Mouse (Mus musculus) megakaryocyte, embryonic 14.5 days (primary cell): ENCODE data around the gene Fubp1. TPM values are rescaled to one million over a fixed set of nuclear protein-coding genes. Genes with fewer than 3 reads are reported as not detected.

Experiments
- H3K27me3 ChIP-seq: replicated peaks from 2 replicates; pipeline ENCODE3; 2012; ENCODE audit warnings: inconsistent platforms
- H3K36me3 ChIP-seq: replicated peaks from 2 replicates; pipeline ENCODE3; 2012; ENCODE audit warnings: low read length, inconsistent platforms, mixed read lengths
- H3K4me1 ChIP-seq: 2 replicates; pipeline ENCODE4 v1.6.1; 2012; ENCODE audit warnings: inconsistent platforms
- H3K4me3 ChIP-seq: replicated peaks from 2 replicates; pipeline ENCODE3; 2012; ENCODE audit warnings: moderate library complexity, mild to moderate bottlenecking, inconsistent platforms
- H3K9me3 ChIP-seq: 2 replicates; pipeline ENCODE4 v1.6.1; 2012; ENCODE audit warnings: inconsistent platforms
- FLI1 ChIP-seq: IDR thresholded peaks from 2 replicates; pipeline ENCODE4 v1.6.1; 2012; ENCODE audit warnings: low read length, inconsistent platforms, mixed read lengths
- GATA1 ChIP-seq: IDR thresholded peaks from 3 replicates; pipeline ENCODE4 v1.6.1; 2012; ENCODE audit warnings: mixed read lengths, low read length, inconsistent platforms, borderline replicate concordance
- polyA plus RNA-seq: library from polyadenylated mRNA; stranded (reverse); fragments of >175 nt; gene quantifications from 2 replicates; pipeline ENCODE4 v1.2.3, GENCODE M21; 2012; ENCODE audit warnings: low replicate concordance; ENCODE audit not compliant: insufficient read depth

Gene Fubp1
- polyA plus RNA-seq, 1 experiment = 205 TPM

DNA sequence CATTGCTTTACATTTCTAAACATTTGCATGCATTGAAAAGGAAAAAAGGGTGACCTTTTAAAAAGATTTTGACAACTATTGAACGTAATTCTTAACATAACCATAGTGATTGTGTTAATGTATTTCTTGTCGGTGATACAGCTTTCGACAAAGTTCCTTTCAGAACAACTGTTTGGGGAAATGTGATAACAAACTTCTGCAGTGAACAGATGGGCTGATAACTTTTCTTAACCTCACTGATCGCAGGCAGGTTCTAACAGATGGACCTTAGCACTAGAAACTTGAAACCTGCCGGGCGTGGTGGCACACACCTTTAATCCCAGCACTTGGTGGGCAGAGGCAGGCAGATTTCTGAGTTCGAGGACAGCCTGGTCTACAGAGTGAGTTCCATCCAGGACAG lies 18.6 kb downstream of the Fubp1 start:
- TF ChIP-seq GATA1 (no peak), FLI1 (no peak)
- Histone ChIP-seq H3K36me3 (peaks cover 98% of the 10 kb centered on the region), H3K4me3 (no peak overlapping the region), H3K27me3 (no peaks in the 10 kb centered on the region), H3K9me3 (no peaks in the 10 kb centered on the region), H3K4me1 (peaks cover 9% of the 10 kb centered on the region; the same call in 1 of the 2 replicates)

DNA sequence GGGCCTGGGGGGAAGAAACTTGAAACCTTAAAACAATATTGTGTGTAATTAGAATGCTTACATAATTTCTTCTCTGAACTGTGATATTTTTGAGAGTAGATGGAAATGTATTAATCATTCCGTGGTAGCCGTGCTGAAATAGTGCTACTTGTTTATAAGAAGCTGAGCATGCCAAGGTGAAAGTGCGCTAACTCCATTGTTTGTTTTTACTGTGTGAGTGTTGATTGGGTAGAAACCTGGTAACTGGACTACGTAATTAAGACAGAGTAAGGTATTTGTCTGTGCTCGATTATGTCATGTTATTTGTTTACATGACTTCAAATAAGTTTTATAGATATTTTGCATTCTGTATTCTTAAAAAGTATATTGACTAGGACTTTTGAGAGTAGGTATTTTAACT lies 19.0 kb downstream of the Fubp1 start:
- no peak for TF ChIP-seq GATA1
- TF ChIP-seq FLI1 = no peak

DNA sequence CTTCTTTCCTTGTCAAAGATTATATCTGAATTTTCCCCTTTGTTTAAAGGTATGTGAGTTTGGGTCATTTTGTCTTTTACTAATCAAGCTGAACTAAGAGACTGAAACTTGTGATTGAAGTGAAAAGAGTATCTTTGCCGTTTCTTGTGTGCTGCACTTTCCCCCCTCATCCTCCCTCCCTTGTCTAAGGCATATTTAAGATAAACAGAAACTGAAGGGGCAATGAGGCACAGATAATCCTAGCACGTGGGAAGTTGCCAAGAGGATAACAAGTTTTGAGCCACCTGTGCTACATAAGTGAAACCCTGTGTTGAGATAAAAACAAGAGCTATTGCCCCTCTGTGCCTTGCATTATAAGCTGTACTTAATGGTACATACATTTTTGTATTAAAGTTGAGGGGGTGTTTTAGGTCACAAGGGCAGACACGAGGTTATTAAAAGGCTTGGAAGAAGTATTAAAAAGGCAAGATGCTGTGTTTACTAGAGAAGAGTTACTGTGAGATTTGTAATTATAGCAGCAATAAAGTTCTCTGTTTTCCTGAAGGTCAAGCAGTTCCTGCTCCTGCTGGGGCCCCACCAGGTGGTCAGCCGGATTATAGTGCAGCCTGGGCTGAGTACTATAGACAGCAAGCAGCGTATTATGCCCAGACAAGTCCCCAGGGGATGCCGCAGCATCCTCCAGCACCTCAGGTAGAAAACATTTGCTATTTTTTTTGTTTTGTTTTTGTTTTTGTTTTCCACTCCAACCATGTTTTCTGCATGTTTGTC lies 21.3 kb downstream of the Fubp1 start:
- Histone ChIP-seq H3K27me3 (no peaks in the 10 kb centered on the region), H3K4me1 (peaks cover 9% of the 10 kb centered on the region; the same call in 1 of the 2 replicates), H3K9me3 (no peaks in the 10 kb centered on the region), H3K36me3 (peaks cover 98% of the 10 kb centered on the region), H3K4me3 (no peak overlapping the region)
- TF ChIP-seq FLI1 (no peak), GATA1 (no peak)

More for the DNA sequence above, 19.0 kb downstream of the Fubp1 start:
- Histone ChIP-seq H3K4me1 (peaks cover 9% of the 10 kb centered on the region; the same call in 1 of the 2 replicates), H3K4me3 (no peak overlapping the region), H3K9me3 (no peaks in the 10 kb centered on the region), H3K36me3 (peaks cover 98% of the 10 kb centered on the region), H3K27me3 (no peaks in the 10 kb centered on the region)

DNA sequence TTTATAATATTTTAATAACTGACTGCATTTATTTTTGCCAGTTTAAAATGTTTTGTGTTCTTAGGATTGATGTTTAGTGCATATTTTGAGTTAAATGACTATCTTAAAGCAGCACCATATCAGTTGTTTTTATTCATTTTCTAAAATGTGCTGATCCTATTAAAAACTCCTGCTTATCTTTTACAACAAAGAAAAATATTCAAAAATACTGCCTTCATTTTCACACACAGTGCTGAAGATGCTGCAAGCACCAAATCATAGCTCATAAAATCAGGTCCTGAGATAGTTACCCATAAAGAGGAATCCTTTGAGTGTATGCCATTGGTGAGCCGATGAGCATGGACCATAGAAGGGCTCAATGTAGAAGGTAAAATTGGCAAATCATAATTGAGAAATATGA lies 25.0 kb downstream of the Fubp1 start:
- Histone ChIP-seq H3K27me3 (no peaks in the 10 kb centered on the region), H3K36me3 (peaks cover 90% of the 10 kb centered on the region), H3K4me1 (peaks cover 21% of the 10 kb centered on the region; the same call in 1 of the 2 replicates), H3K4me3 (no peak overlapping the region), H3K9me3 (no peaks in the 10 kb centered on the region)
- TF ChIP-seq FLI1 = no peak
- no peak for TF ChIP-seq GATA1

DNA sequence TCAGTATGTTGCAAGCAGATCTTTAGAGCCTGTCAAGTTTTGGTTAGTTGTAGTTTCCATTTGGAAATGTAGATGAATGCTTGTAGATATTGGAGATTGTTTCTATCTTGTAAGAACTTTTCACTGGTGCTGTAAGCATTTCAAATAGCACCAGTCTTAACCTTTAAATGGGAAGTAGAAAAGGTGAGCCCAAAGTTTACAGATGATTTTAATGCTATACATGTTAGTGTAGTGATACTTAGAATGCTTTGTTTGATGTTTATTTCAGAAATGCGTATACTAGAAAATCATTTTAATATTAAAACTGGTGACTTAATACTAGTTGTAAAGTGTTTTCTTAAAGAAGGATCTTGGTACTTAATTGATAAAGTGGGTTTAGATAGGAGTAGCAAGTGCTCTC lies 25.6 kb downstream of the Fubp1 start:
- Histone ChIP-seq H3K27me3 (no peaks in the 10 kb centered on the region), H3K4me3 (no peak overlapping the region), H3K36me3 (peaks cover 92% of the 10 kb centered on the region), H3K4me1 (peaks cover 21% of the 10 kb centered on the region; the same call in 1 of the 2 replicates), H3K9me3 (no peaks in the 10 kb centered on the region)
- TF ChIP-seq FLI1 (no peak), GATA1 (no peak)

DNA sequence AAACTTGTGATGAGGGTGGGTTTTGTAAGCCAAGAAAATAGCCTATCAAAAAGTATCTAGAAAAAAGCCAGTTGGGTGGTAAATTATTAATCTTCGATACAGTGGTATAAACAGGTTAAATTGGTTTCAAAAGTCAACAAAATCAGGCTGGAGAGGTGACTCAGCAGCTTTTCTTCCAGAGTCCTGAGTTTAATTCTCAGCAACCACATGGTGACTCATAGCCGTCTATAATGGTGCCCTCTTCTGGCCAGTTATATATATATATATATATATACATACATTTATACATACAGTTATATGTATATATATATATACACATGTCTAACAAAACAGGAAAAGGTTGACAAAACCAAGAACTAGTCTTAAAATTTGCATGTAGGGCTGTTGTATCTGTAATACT lies 28.6 kb downstream of the Fubp1 start:
- no peak overlapping the region for H3K4me3 ChIP-seq
- peaks cover 31% of the 10 kb centered on the region for H3K4me1 ChIP-seq
- no peaks in the 10 kb centered on the region for H3K9me3 ChIP-seq
- no peaks in the 10 kb centered on the region for H3K27me3 ChIP-seq
- TF ChIP-seq FLI1 = no peak
- no peak for TF ChIP-seq GATA1
- peaks cover 71% of the 10 kb centered on the region for H3K36me3 ChIP-seq

DNA sequence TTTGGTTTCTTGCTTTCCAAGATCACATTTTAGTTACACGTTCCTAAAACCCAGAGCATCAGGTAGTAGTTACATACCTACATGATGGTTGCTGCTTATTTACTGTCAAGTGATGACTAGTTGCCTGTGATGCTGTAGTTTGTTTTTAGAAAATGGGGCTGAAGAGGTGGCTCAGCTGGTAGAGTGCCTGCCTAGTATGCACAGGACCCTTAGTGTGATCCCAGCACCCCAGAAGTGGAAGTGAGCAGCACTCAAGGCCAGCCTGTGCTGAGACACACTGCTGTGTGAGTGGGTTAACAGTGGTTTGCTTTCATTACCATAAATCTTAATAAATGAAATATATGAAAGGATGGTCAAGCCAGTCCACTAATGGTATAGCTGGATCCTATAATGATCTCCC lies 29.4 kb downstream of the Fubp1 start:
- H3K9me3 ChIP-seq = no peaks in the 10 kb centered on the region
- no peaks in the 10 kb centered on the region for H3K27me3 ChIP-seq
- peaks cover 64% of the 10 kb centered on the region for H3K36me3 ChIP-seq
- H3K4me3 ChIP-seq = no peak overlapping the region
- peaks cover 31% of the 10 kb centered on the region for H3K4me1 ChIP-seq
- TF ChIP-seq FLI1 = no peak
- no peak for TF ChIP-seq GATA1

DNA sequence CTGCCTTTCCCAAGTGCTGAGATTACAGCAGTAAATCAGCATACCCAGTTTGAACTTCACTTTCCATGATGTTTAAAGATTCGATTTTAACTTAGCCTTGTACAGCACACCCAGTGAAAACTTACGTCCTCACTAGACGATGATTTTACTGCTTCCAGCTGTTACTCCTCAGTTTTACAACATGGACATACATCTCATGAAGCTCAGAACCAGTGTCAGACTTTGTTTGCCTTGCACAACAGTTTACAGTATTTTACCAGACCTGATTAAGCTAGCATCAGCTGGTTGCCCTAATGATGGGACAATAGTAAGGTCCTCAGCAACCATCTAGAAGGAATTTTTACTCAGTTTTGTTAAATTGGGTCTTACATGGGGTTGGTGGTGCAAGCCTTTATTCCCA lies 30.9 kb downstream of the Fubp1 start:
- Histone ChIP-seq H3K36me3 (peaks cover 54% of the 10 kb centered on the region), H3K27me3 (no peaks in the 10 kb centered on the region), H3K4me1 (peaks cover 31% of the 10 kb centered on the region), H3K9me3 (no peaks in the 10 kb centered on the region), H3K4me3 (no peak overlapping the region)
- TF ChIP-seq FLI1 (no peak), GATA1 (no peak)

DNA sequence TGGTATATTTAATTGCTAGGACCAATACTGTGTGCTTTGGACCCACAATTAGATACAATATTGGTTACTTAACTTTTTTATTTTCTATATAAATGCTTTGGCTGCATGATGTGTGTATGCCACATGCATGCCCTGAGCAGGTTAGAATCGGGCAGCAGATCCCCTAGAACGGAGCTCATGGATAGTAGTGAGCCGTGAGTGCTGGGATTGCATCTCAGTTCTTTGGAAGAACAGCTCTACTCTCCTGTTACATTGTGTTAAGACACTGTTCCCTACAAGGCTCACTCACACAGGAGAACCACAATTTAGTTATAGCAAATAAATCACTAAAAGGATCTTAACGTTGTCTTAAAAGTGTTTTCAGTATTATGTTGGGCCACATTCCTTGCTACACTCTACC lies 33.1 kb downstream of the Fubp1 start:
- Histone ChIP-seq H3K4me3 (no peak overlapping the region), H3K36me3 (peaks cover 38% of the 10 kb centered on the region), H3K4me1 (peaks cover 26% of the 10 kb centered on the region), H3K9me3 (no peaks in the 10 kb centered on the region), H3K27me3 (no peaks in the 10 kb centered on the region)
- TF ChIP-seq FLI1 = no peak
- no peak for TF ChIP-seq GATA1

DNA sequence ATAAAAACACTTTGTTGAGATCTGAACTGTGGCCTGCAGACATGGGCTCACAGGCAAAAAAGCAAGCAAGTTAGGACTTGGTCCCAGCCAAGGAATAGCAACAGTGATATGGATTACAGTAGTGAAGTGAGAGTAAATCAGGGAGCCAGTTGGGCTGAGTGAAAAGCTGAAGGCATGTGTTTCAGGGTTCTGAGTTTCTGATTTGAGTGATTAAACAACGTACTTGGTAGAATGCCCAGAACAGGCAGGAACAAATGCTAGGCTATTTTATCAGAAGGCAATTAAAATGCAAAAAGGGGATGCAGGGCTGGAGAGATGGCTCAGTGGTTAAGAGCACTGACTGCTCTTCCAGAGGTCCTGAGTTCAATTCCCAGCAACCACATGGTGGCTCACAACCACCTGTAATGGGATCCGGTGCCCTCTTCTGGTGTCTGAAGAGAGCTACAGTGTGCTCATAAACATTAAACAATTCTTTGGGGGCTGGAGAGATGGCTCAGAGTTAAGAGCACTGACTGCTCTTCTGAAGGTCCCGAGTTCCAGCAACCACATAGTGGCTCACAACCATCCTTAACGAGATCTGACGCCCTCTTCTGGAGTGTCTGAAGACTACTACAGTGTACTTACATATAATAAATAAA lies 35.2 kb downstream of the Fubp1 start:
- TF ChIP-seq GATA1 = no peak
- H3K36me3 ChIP-seq = peaks cover 19% of the 10 kb centered on the region
- peaks cover 22% of the 10 kb centered on the region for H3K4me1 ChIP-seq
- H3K27me3 ChIP-seq = no peaks in the 10 kb centered on the region
- no peaks in the 10 kb centered on the region for H3K9me3 ChIP-seq
- no peak overlapping the region for H3K4me3 ChIP-seq

DNA sequence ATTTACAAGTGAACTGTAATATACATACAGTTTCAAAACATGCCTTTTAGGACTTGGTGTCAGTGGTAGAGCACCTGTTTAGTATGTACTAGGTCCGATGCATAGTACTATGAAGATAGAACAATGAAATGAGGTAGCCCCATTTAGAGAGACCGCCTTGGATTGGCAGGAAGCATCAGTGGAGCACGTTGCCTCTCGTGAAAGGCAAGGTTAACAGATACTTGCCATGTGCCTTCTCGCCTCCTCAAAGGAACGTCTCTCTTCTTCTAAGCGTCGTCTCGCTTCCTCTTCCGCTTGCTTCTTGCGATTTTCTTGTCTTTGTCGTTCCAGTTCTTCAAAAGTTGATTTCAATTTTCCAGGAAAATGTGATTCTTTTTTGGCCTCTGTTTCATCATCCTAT lies 37.5 kb downstream of the Fubp1 start:
- peaks cover 11% of the 10 kb centered on the region for H3K4me1 ChIP-seq
- H3K9me3 ChIP-seq = no peaks in the 10 kb centered on the region
- TF ChIP-seq FLI1 = no peak
- no peak for TF ChIP-seq GATA1
- H3K4me3 ChIP-seq = no peak overlapping the region
- peaks cover 5% of the 10 kb centered on the region for H3K36me3 ChIP-seq
- no peaks in the 10 kb centered on the region for H3K27me3 ChIP-seq
